Mouse (Mus musculus) liver, postnatal 0 days (tissue): ENCODE results near the gene Tango6. TPM values are rescaled to one million over a fixed set of nuclear protein-coding genes. Genes with fewer than 3 reads are reported as not detected.

ENCODE experiments used
- ATAC-seq: fragments of 200-750 bp; cut with Nextera tagmentation; 2 replicates; pipeline ENCODE4 v1.8.0; 2017; ENCODE audit warnings: mild to moderate bottlenecking, moderate library complexity
- DNase-seq: peaks from one replicate; pipeline ENCODE4 v3.0.0-alpha.2; 2016
- H3K27ac ChIP-seq: fragments of 300-500 bp; sonication (generic); 2 replicates; pipeline ENCODE4 v1.5.1; 2014; ENCODE audit warnings: antibody characterized with exemption, moderate library complexity, mild to moderate bottlenecking, low read depth
- H3K27me3 ChIP-seq: fragments of 300-500 bp; sonication (generic); 2 replicates; pipeline ENCODE4 v1.6.1; 2014; ENCODE audit warnings: low read length, control low read depth, mixed read lengths; ENCODE audit not compliant: insufficient read depth
- H3K36me3 ChIP-seq: fragments of 300-500 bp; sonication (generic); replicated peaks from 2 replicates; pipeline ENCODE4 v1.6.1; 2014; ENCODE audit warnings: mild to moderate bottlenecking, control low read depth, low read length, moderate library complexity, mixed read lengths; ENCODE audit not compliant: insufficient read depth
- H3K4me1 ChIP-seq: fragments of 300-500 bp; sonication (generic); 2 replicates; pipeline ENCODE4 v1.6.1; 2014; ENCODE audit warnings: antibody characterized with exemption, mild to moderate bottlenecking, control low read depth; ENCODE audit not compliant: insufficient read depth
- H3K4me2 ChIP-seq: fragments of 300-500 bp; sonication (generic); 2 replicates; pipeline ENCODE4 v1.6.1; 2014; ENCODE audit warnings: low read depth, mild to moderate bottlenecking, low read length, moderate library complexity, mixed read lengths
- H3K4me3 ChIP-seq: fragments of 300-500 bp; sonication (generic); 2 replicates; pipeline ENCODE4 v1.5.1; 2014; ENCODE audit warnings: low read depth, low read length
- H3K9ac ChIP-seq: fragments of 300-500 bp; sonication (generic); replicated peaks from 2 replicates; pipeline ENCODE4 v1.6.1; 2014; ENCODE audit warnings: mild to moderate bottlenecking, moderate library complexity
- H3K9me3 ChIP-seq: fragments of 300-500 bp; sonication (generic); 2 replicates; pipeline ENCODE4 v1.6.1; 2016; ENCODE audit warnings: mild to moderate bottlenecking, control low read depth, low read length, mixed read lengths
- CTCF ChIP-seq: sonication (generic); IDR thresholded peaks from 2 replicates; pipeline ENCODE4 v1.5.1; 2016; ENCODE audit warnings: antibody characterized with exemption, low read depth
- EP300 ChIP-seq: IDR thresholded peaks from 2 replicates; pipeline ENCODE4 v1.6.1; 2016; ENCODE audit warnings: antibody characterized with exemption, low read depth, mild to moderate bottlenecking
- WGBS: fragments of 180-500 bp; shearing (Covaris S2); extraction: QIAGEN DNeasy Blood & Tissue Kit; methylation state at CpG from one replicate; pipeline ENCODE4 v1.1.7; 2014; ENCODE audit not compliant: insufficient replicate concordance; 5-methylcytosine and 5-hydroxymethylcytosine counted together
- polyA plus RNA-seq: library from polyadenylated mRNA; unstranded; fragments of >200 nt; fragmentation: Nextera tagmentation; extraction: Ambion mirVana; gene quantifications from 2 replicates; pipeline ENCODE4 v1.2.1, GENCODE M21; 2015

Gene Tango6
- polyA plus RNA-seq, 1 experiment from 2014 or later: 1.8 TPM

DNA sequence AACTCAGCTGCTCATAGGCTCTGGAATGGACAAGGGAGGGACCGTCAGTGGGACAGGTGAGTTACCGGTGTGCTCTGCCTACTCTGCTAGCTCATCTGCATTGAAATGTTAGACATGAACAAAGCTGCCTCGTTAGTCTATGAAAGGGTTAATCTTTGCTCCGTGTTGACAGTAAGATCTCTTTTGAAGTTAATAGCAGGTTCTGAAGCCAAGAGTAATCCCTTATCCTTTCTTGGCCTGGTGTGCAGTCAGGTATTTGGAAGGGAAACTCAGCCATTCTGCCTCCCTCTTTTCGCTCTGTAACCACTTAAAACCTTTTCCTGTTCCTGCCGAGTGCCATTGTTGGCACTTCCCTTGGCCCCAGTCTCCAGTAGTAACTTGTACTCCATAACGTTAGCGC lies 38.1 kb downstream of the Tango6 start:
- TF ChIP-seq EP300 (no peak), CTCF (no peak)
- Histone ChIP-seq H3K4me2 (no peak overlapping the region), H3K9me3 (no peaks in the 10 kb centered on the region), H3K27ac (no peak overlapping the region), H3K9ac (no peak overlapping the region), H3K27me3 (no peaks in the 10 kb centered on the region), H3K36me3 (peaks cover 10% of the 10 kb centered on the region; the same call in 1 of the 2 replicates), H3K4me3 (no peak overlapping the region), H3K4me1 (no peaks in the 10 kb centered on the region)
- ATAC-seq: no peak
- 61% methylated on average over 8 of the region's 8 CpGs for WGBS
- no peak for DNase-seq

DNA sequence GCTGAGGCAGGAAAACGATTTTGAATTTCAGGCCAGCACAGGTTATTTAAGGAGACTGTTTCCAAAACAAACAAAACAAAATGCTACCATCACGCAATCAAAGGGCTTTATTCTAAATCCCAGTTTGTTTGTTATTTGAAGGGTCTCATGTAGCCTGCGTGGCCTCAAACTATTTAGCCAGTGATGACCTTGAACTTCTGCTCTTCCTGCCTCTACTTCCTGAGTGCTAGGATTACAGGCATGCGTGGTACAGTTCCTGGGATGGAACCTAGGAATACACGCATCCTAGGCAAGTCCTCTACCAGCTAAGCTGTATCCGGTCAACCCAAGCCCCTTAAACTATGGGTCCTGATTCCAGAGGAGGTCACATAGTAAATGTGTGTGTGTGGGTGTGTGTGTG lies 39.6 kb downstream of the Tango6 start:
- Histone ChIP-seq H3K4me3 (no peak overlapping the region), H3K9me3 (no peaks in the 10 kb centered on the region), H3K27me3 (no peaks in the 10 kb centered on the region), H3K27ac (no peak overlapping the region), H3K4me1 (no peaks in the 10 kb centered on the region), H3K36me3 (peaks cover 10% of the 10 kb centered on the region; the same call in 1 of the 2 replicates), H3K4me2 (no peak overlapping the region), H3K9ac (no peak overlapping the region)
- no peak for ATAC-seq
- WGBS: 70% methylated on average over 6 of the region's 6 CpGs
- DNase-seq: no peak
- TF ChIP-seq CTCF: no peak
- no peak for TF ChIP-seq EP300

DNA sequence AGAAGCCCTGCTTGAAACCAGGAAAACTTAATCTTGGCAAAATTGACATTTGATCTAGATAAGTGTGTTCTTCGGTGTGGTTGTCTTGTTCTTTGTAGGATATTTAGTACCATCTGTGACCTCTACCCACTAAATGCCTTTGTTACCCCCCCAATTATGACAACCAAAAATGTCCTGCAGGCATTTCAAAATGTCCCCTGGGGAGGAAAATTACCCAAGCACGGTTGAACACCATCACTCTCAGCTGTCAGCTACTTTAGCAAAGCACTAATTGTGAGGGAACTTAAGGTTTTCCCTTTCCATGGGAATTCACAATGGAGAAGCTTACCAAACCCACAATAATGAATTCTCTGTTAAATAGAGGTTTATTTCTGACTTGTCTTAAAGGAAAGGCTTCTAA lies 41.1 kb downstream of the Tango6 start:
- no peak overlapping the region for H3K9ac ChIP-seq
- H3K9me3 ChIP-seq: no peaks in the 10 kb centered on the region
- no peak overlapping the region for H3K4me3 ChIP-seq
- DNase-seq (no peak), ATAC-seq (no peak)
- H3K4me2 ChIP-seq: no peak overlapping the region
- H3K27me3 ChIP-seq: no peaks in the 10 kb centered on the region
- WGBS: 57% methylated on average over 2 of the region's 2 CpGs
- peaks cover 10% of the 10 kb centered on the region; the same call in 1 of the 2 replicates for H3K36me3 ChIP-seq
- H3K27ac ChIP-seq: no peak overlapping the region
- H3K4me1 ChIP-seq: no peaks in the 10 kb centered on the region
- TF ChIP-seq CTCF (no peak), EP300 (no peak)

DNA sequence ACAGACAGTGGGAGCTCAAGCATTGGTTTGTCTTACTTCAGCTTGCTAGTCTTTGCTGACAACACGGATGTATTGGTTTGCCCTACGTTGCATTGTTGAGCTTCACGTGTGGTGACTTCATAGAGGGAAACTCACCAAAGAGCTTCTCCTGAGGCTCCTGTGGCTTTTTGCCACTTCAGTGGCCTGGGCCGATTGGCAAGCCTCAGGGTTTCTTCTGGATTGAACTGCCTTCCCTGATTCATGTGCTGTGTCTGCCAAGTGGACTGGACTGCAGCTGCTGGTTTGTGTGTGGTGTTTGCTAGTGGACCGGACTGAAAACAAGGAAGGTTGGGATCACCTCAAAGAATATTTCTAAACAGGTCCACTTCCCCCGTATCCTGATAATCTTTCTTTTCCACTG lies 43.7 kb downstream of the Tango6 start:
- Histone ChIP-seq H3K4me2 (no peak overlapping the region), H3K4me1 (no peaks in the 10 kb centered on the region), H3K27ac (no peak overlapping the region), H3K36me3 (peaks cover 4% of the 10 kb centered on the region; the same call in 1 of the 2 replicates), H3K9ac (no peak overlapping the region), H3K4me3 (no peak overlapping the region), H3K9me3 (no peaks in the 10 kb centered on the region), H3K27me3 (no peaks in the 10 kb centered on the region)
- ATAC-seq (no peak), DNase-seq (no peak)
- TF ChIP-seq EP300: no peak
- TF ChIP-seq CTCF: no peak
- WGBS: 80% methylated on average over 6 of the region's 6 CpGs

DNA sequence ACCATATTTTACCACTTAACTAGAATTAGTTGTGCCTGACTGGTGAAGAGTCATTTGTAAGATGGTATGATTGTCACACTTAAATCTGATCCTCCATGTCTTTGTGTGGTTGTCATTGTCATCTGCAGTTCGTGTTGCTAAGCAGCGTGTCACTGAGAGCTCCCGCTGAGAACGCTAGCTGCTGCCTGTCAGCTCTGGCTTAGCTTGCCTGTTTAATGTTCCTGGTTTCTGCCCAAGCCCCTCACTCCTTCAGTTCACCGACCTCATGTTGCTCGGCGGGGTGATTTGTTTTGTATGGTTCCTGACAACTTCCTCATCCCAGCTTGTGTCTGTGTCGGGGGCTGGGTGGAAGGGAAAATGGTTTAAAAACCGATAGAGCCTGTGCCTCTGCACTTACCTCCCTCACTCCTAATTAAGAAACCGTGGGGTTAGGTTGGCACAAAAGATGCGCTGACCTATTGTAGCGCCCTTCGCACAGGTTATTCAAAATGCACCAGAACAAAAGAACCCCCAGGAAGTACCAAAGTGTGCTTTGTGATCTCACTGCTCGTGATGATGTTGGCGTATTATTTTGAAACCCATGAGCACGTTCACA lies 44.5 kb downstream of the Tango6 start:
- TF ChIP-seq CTCF (no peak), EP300 (no peak)
- H3K27ac ChIP-seq: no peak overlapping the region
- no peak overlapping the region for H3K4me3 ChIP-seq
- WGBS: 46% methylated on average over 16 of the region's 16 CpGs
- no peaks in the 10 kb centered on the region for H3K4me1 ChIP-seq
- ATAC-seq (no peak), DNase-seq (no peak)
- peaks cover 4% of the 10 kb centered on the region; the same call in 1 of the 2 replicates for H3K36me3 ChIP-seq
- no peaks in the 10 kb centered on the region for H3K9me3 ChIP-seq
- H3K4me2 ChIP-seq: no peak overlapping the region
- H3K9ac ChIP-seq: no peak overlapping the region
- H3K27me3 ChIP-seq: no peaks in the 10 kb centered on the region

DNA sequence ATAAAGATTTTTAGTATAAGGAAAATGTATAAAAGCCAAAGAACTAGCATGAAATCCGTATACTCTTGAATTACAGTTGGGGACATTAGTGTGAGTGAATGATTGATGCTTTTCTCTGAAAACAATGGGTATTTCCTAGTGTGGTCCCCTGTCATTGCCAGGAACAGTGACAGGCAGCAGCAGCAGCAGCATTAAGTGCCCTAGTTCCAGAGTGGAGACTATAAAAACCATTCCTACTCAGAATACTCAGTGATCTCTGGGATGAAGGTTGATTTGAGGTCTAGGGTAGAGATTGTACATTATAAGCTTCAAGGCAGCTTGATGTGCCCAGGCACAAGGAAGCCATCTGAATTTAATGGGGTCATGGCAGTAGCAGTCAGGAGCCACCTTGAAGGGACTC lies 45.0 kb downstream of the Tango6 start:
- WGBS: 64% methylated on average over 1 of the region's 1 CpGs
- ATAC-seq (no peak), DNase-seq (no peak)
- Histone ChIP-seq H3K4me2 (no peak overlapping the region), H3K4me1 (no peaks in the 10 kb centered on the region), H3K9me3 (no peaks in the 10 kb centered on the region), H3K27me3 (no peaks in the 10 kb centered on the region), H3K36me3 (peaks cover 4% of the 10 kb centered on the region; the same call in 1 of the 2 replicates), H3K4me3 (no peak overlapping the region), H3K27ac (no peak overlapping the region), H3K9ac (no peak overlapping the region)
- no peak for TF ChIP-seq CTCF
- no peak for TF ChIP-seq EP300

DNA sequence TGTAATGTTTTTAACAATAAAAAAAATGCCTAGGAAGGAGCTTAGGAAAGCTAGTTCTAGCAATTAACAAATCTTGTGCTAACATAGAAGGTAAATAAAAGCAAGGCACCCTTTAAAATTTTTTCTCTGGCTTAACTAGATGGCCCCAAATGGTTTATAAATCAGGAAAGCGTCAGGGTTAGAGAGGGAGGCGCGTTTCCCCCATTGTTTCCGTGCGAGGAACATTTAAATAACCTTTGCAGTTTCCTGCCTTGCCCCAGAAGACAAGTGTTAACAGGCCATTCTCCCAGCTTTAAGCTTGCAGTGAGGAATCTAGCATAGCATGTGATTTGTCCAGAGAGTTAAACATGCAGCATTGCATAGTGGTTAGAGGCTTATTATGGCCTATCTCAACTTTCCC lies 50.1 kb downstream of the Tango6 start:
- Histone ChIP-seq H3K27me3 (no peaks in the 10 kb centered on the region), H3K36me3 (peaks cover 8% of the 10 kb centered on the region; the same call in 1 of the 2 replicates), H3K4me2 (no peak overlapping the region), H3K27ac (no peak overlapping the region), H3K9me3 (no peaks in the 10 kb centered on the region), H3K4me1 (no peaks in the 10 kb centered on the region), H3K4me3 (no peak overlapping the region), H3K9ac (no peak overlapping the region)
- no peak for TF ChIP-seq EP300
- no peak for TF ChIP-seq CTCF
- DNase-seq (no peak), ATAC-seq (no peak)
- 41% methylated on average over 5 of the region's 5 CpGs for WGBS
